Mouse (Mus musculus) embryonic fibroblast, embryonic 13.5 days (primary cell): ENCODE measurements at regions not wholly inside any gene's neighbourhood (a gene's known extent, or its start where the extent isn't known, plus 50 kb on each side); places are given as distances from the start of the nearest gene placed in this dataset.

Experiments
- CTCF ChIP-seq: IDR thresholded peaks from 2 replicates; pipeline ENCODE4 v1.5.1; 2011; ENCODE audit warnings: mild to moderate bottlenecking, control low read depth, low read length, moderate library complexity, borderline replicate concordance; ENCODE audit not compliant: insufficient read depth
- POLR2A ChIP-seq: IDR thresholded peaks from 2 replicates; pipeline ENCODE4 v1.6.1; 2011; ENCODE audit warnings: low read depth, mild to moderate bottlenecking, control low read depth, low read length, moderate library complexity

- TF ChIP-seq POLR2A (no peak), CTCF (no peak)
These were observed 122.1 kb downstream of the Bcl2l11 start for GRCm38 (mm10) chr2:128247967-128248366.
